ENCODE assay signal across 8 mouse cellular contexts in genomic region chr9:95512331-95513030, GRCm38 (mm10). TPM values are rescaled to one million over a fixed set of nuclear protein-coding genes. Genes with fewer than 3 reads are reported as not detected.
DNase-seq lines count a peak whose midpoint lies in the region; ATAC-seq and TF ChIP-seq lines count a peak whose summit lies in the region.

No protein-coding gene starts in this region.

- TF ChIP-seq POLR2A in heart, adult 2 months (IDR thresholded peaks at IDR 0.05; ENCODE audit: insufficient read depth, low read depth, low read length), result no peak

- H3K27ac ChIP-seq in heart, adult 2 months, result peak overlapping the region; percentile 85
- peak overlapping the region; percentile 85 for H3K27ac ChIP-seq in forebrain, embryonic 16.5 days (ENCODE audit: low read length)
- peak overlapping the region; percentile 93 for H3K27ac ChIP-seq in liver, embryonic 12.5 days
- H3K27ac ChIP-seq in stomach, embryonic 16.5 days (ENCODE audit: low read length), result peak overlapping the region; percentile 91

- no peaks in the 10 kb centered on the region for H3K27me3 ChIP-seq in heart, adult 2 months (ENCODE audit: control insufficient read depth, insufficient read depth, low read length)
- no peaks in the 10 kb centered on the region for H3K27me3 ChIP-seq in forebrain, embryonic 16.5 days (replicated peaks; ENCODE audit: control insufficient read depth, insufficient read depth, low read length)
- no peaks in the 10 kb centered on the region for H3K27me3 ChIP-seq in liver, embryonic 12.5 days (replicated peaks)
- no peaks in the 10 kb centered on the region for H3K27me3 ChIP-seq in stomach, embryonic 16.5 days (ENCODE audit: control insufficient read depth, insufficient read depth, low read length)

- peak overlapping the region; percentile 77 for H3K4me2 ChIP-seq in forebrain, embryonic 16.5 days (ENCODE audit: low read length)
- H3K4me2 ChIP-seq in liver, embryonic 12.5 days, result peak overlapping the region; percentile 85
- peak overlapping the region; percentile 66 for H3K4me2 ChIP-seq in stomach, embryonic 16.5 days (ENCODE audit: low read depth, low read length)

- H3K9me3 ChIP-seq in forebrain, embryonic 16.5 days (ENCODE audit: control insufficient read depth, low read length), result no peaks in the 10 kb centered on the region
- H3K9me3 ChIP-seq in liver, embryonic 12.5 days (replicated peaks), result no peaks in the 10 kb centered on the region
- no peaks in the 10 kb centered on the region for H3K9me3 ChIP-seq in stomach, embryonic 16.5 days (replicated peaks; ENCODE audit: control insufficient read depth, low read length)

- DNase-seq in heart, adult 2 months, result no peak
- no peak for DNase-seq in heart, postnatal 25 days (ENCODE audit: low spot score)
- DNase-seq in ES-CJ7 (ENCODE audit: low read depth, low spot score), result peak; percentile 12
- DNase-seq in right cerebral cortex, adult 2 months (ENCODE audit: low spot score in 2 of 2), result no peak
- DNase-seq in testis, postnatal 14 days (ENCODE audit: low spot score), result no peak

- H3K4me3 ChIP-seq in heart, adult 2 months, result peak overlapping the region; percentile 98
- peak overlapping the region; percentile 99 for H3K4me3 ChIP-seq in forebrain, embryonic 16.5 days (replicated peaks; ENCODE audit: low read length)
- H3K4me3 ChIP-seq in liver, embryonic 12.5 days, result peak overlapping the region; percentile 89
- H3K4me3 ChIP-seq in stomach, embryonic 16.5 days (replicated peaks; ENCODE audit: low read length), result peak overlapping the region; percentile 99

- H3K4me1 ChIP-seq in heart, adult 2 months (ENCODE audit: control insufficient read depth, insufficient read depth, low read length), result peaks cover 10% of the 10 kb centered on the region
- peaks cover 16% of the 10 kb centered on the region for H3K4me1 ChIP-seq in forebrain, embryonic 16.5 days (replicated peaks; ENCODE audit: control insufficient read depth, insufficient read depth, low read length)
- H3K4me1 ChIP-seq in liver, embryonic 12.5 days, result peaks cover 34% of the 10 kb centered on the region
- peaks cover 9% of the 10 kb centered on the region for H3K4me1 ChIP-seq in stomach, embryonic 16.5 days (ENCODE audit: control insufficient read depth, insufficient read depth, low read length)

- TF ChIP-seq EP300 in heart, adult 2 months (IDR thresholded peaks at IDR 0.05; ENCODE audit: insufficient read depth, low read depth, low read length), result no peak

- TF ChIP-seq CTCF in heart, adult 2 months (IDR thresholded peaks at IDR 0.05), result no peak

- WGBS in heart, adult 2 months, result 29% methylated on average over 15 of the region's 15 CpGs
- WGBS in forebrain, embryonic 16.5 days, result 26% methylated on average over 15 of the region's 15 CpGs
- 14% methylated on average over 15 of the region's 15 CpGs for WGBS in liver, embryonic 12.5 days (ENCODE audit: insufficient replicate concordance)
- WGBS in stomach, embryonic 16.5 days, result 17% methylated on average over 15 of the region's 15 CpGs

- H3K9ac ChIP-seq in heart, adult 2 months (ENCODE audit: low read depth, low read length), result peak overlapping the region; percentile 63
- peak overlapping the region; percentile 57 for H3K9ac ChIP-seq in forebrain, embryonic 16.5 days (replicated peaks; ENCODE audit: low read depth, low read length)
- H3K9ac ChIP-seq in liver, embryonic 12.5 days, result peak overlapping the region; percentile 91
- peak overlapping the region; percentile 98 for H3K9ac ChIP-seq in stomach, embryonic 16.5 days (ENCODE audit: low read length)

- ATAC-seq in forebrain, embryonic 16.5 days, result peak; percentile 54
- ATAC-seq in liver, embryonic 12.5 days, result peak; percentile 62
- ATAC-seq in stomach, embryonic 16.5 days (ENCODE audit: insufficient read depth, low FRiP score), result peak; percentile 35; the same call in 1 of the 2 replicates

- peaks cover 5% of the 10 kb centered on the region; the same call in 1 of the 2 replicates for H3K79me2 ChIP-seq in heart, adult 2 months (replicated peaks; ENCODE audit: control insufficient read depth, insufficient read depth, low read length)

- peaks cover 2% of the 10 kb centered on the region for H3K36me3 ChIP-seq in heart, adult 2 months (ENCODE audit: control insufficient read depth, insufficient read depth, low read length)
- H3K36me3 ChIP-seq in forebrain, embryonic 16.5 days (ENCODE audit: control insufficient read depth, insufficient read depth), result no peaks in the 10 kb centered on the region
- H3K36me3 ChIP-seq in liver, embryonic 12.5 days, result peaks cover 9% of the 10 kb centered on the region
- H3K36me3 ChIP-seq in stomach, embryonic 16.5 days (ENCODE audit: control insufficient read depth, insufficient read depth, low read length), result no peaks in the 10 kb centered on the region

- intact Hi-C loops in heart, adult 2 months (cut with DNase I), result loop anchor here (5.0 to 10.0 kb wide), 2 partner anchors 328 to 445 kb away; no protein-coding TSS in a partner anchor
- intact Hi-C loops in heart, postnatal 25 days (cut with DNase I), result loop anchor here (5.0 kb wide), 2 partner anchors 345 to 445 kb away; partner anchors contain the start of gene Atr

RNA-seq across cellular contexts. Expression of gene U2surp, which starts 0.7 kb away (rescaled TPM):
- 10 to 100 TPM; 31.9 to 39.9 TPM for total RNA-seq in heart, adult 2 months (2021)
- polyA plus RNA-seq in heart, adult 2 months (2012; rRNA removed), result 3.4 and 8.0 TPM in 2 replicates
- total RNA-seq in heart, postnatal 25 days (2021), result 10 to 100 TPM; 27.8 to 32.2 TPM
- 132 and 152 TPM in 2 replicates for polyA plus RNA-seq in forebrain, embryonic 16.5 days (2015; fragmentation: Nextera tagmentation; extraction: Ambion mirVana)
- 95.2 and 98.9 TPM in 2 replicates for polyA plus RNA-seq in liver, embryonic 12.5 days (2016; fragmentation: Nextera tagmentation; extraction: Ambion mirVana)
- 88.6 and 115 TPM in 2 replicates for polyA plus RNA-seq in stomach, embryonic 16.5 days (2015; fragmentation: Nextera tagmentation; extraction: Ambion mirVana)

RNA-seq across cellular contexts. Expression of gene Paqr9, which starts 47.0 kb away (rescaled TPM):
- total RNA-seq in heart, adult 2 months (2021), result 10 to 100 TPM; 38.5 to 42.5 TPM
- 21.3 and 26.7 TPM in 2 replicates for polyA plus RNA-seq in heart, adult 2 months (2012; rRNA removed)
- total RNA-seq in heart, postnatal 25 days (2021), result 10 to 100 TPM; 41.1 to 43.4 TPM
- 3.0 and 4.0 TPM in 2 replicates for polyA plus RNA-seq in forebrain, embryonic 16.5 days (2015; fragmentation: Nextera tagmentation; extraction: Ambion mirVana)
- polyA plus RNA-seq in liver, embryonic 12.5 days (2016; fragmentation: Nextera tagmentation; extraction: Ambion mirVana), result 14.2 and 14.3 TPM in 2 replicates
- polyA plus RNA-seq in stomach, embryonic 16.5 days (2015; fragmentation: Nextera tagmentation; extraction: Ambion mirVana), result 0.47 and 0.53 TPM in 2 replicates
